Mouse (Mus musculus): ENCODE results near the gene Zfp58. TPM values are rescaled to one million over a fixed set of nuclear protein-coding genes. Genes with fewer than 3 reads are reported as not detected.
A peak's percentile ranks its signal among the peaks of the same experiment; 100 is the strongest.

Zfp58 gene
- polyA plus RNA-seq, 1 experiment from 2014 or later: 16.1 TPM

- peak overlapping the region; percentile 59 for H3K9ac ChIP-seq
- no peaks in the 10 kb centered on the region for H3K27me3 ChIP-seq
- peak overlapping the region; percentile 79 for H3K4me2 ChIP-seq
- H3K4me3 ChIP-seq (replicated peaks): peak overlapping the region; percentile 65
- peak; percentile 65 for ATAC-seq (replicated peaks; ENCODE audit: low FRiP score)
- WGBS: 8% methylated on average over 3 of the region's 3 CpGs
- 0 out of 2 replicates have a peak, but pooled peaks cover 6% of the 10 kb centered on the region for H3K4me1 ChIP-seq
- H3K9me3 ChIP-seq (replicated peaks): no peaks in the 10 kb centered on the region
- H3K36me3 ChIP-seq: peaks cover 13% of the 10 kb centered on the region
- H3K27ac ChIP-seq: peak overlapping the region; percentile 66
Observed at GRCm38 (mm10) chr13:67452021-67452309, 48.4 kb downstream of the Zfp58 start.

GRCm38 (mm10) chr13:67451172-67452020, 49.0 kb downstream of the Zfp58 start, which contains the start of gene Zfp874a:
Gene Zfp874a (minus strand): TSS chr13:67451624.
- Histone ChIP-seq H3K4me1 (0 out of 2 replicates have a peak, but pooled peaks cover 6% of the 10 kb centered on the region), H3K27me3 (no peaks in the 10 kb centered on the region), H3K9me3 (replicated peaks) (no peaks in the 10 kb centered on the region), H3K27ac (peak within 1 kb of the TSS; percentile 66), H3K4me3 (replicated peaks) (peak within 1 kb of the TSS; percentile 65), H3K36me3 (peaks cover 19% of the 10 kb centered on the region), H3K9ac (peak within 1 kb of the TSS; percentile 59), H3K4me2 (peak within 1 kb of the TSS; percentile 79)
- peak; percentile 98 for ATAC-seq (replicated peaks; ENCODE audit: low FRiP score)
- whole genome bisulfite sequencing: 1% methylated on average over 20 of the region's 20 CpGs

Other genes starting within 250 kb of the Zfp58 start
- 2.1 TPM in 2 replicates for gene Zfp458, start 222.1 kb downstream of the Zfp58 start, polyA plus RNA-seq (2015; fragmentation: Nextera tagmentation; extraction: Ambion mirVana)
- 0.39 and 1.00 TPM in 2 replicates for gene Zfp457, start 194.1 kb downstream of the Zfp58 start, polyA plus RNA-seq (2015; fragmentation: Nextera tagmentation; extraction: Ambion mirVana)
- gene Zfp595, start 168.0 kb downstream of the Zfp58 start, polyA plus RNA-seq (2015; fragmentation: Nextera tagmentation; extraction: Ambion mirVana): 2.2 and 2.5 TPM in 2 replicates
- gene Gm28044, start 140.0 kb downstream of the Zfp58 start, polyA plus RNA-seq (2015; fragmentation: Nextera tagmentation; extraction: Ambion mirVana): 0.47 TPM in 1 of 2 replicates, not detected in the other
- gene Zfp953, start 139.9 kb downstream of the Zfp58 start, polyA plus RNA-seq (2015; fragmentation: Nextera tagmentation; extraction: Ambion mirVana): 1.5 TPM in 2 replicates
- 0.21 and 0.50 TPM in 2 replicates for gene Gm28041, start 124.8 kb downstream of the Zfp58 start, polyA plus RNA-seq (2015; fragmentation: Nextera tagmentation; extraction: Ambion mirVana)
- 1.5 TPM in 2 replicates for gene Zfp456, start 124.7 kb downstream of the Zfp58 start, polyA plus RNA-seq (2015; fragmentation: Nextera tagmentation; extraction: Ambion mirVana)
- gene Zfp429, start 100.7 kb downstream of the Zfp58 start, polyA plus RNA-seq (2015; fragmentation: Nextera tagmentation; extraction: Ambion mirVana): 5.6 and 6.7 TPM in 2 replicates
- 1.0 and 1.1 TPM in 2 replicates for gene Zfp459, start 79.1 kb downstream of the Zfp58 start, polyA plus RNA-seq (2015; fragmentation: Nextera tagmentation; extraction: Ambion mirVana)
- 8.9 and 9.9 TPM in 2 replicates for gene Zfp874a, start 48.9 kb downstream of the Zfp58 start, polyA plus RNA-seq (2015; fragmentation: Nextera tagmentation; extraction: Ambion mirVana)
- 2.4 and 2.8 TPM in 2 replicates for gene Zfp874b, start 16.3 kb downstream of the Zfp58 start, polyA plus RNA-seq (2015; fragmentation: Nextera tagmentation; extraction: Ambion mirVana)
- not detected in 2 replicates for gene Gm26965, start 25.6 kb upstream of the Zfp58 start, polyA plus RNA-seq (2015; fragmentation: Nextera tagmentation; extraction: Ambion mirVana)
- gene Zfp87, start 25.6 kb upstream of the Zfp58 start, polyA plus RNA-seq (2015; fragmentation: Nextera tagmentation; extraction: Ambion mirVana): 25.6 and 26.1 TPM in 2 replicates
- 13.8 and 14.0 TPM in 2 replicates for gene Zfp748, start 53.3 kb upstream of the Zfp58 start, polyA plus RNA-seq (2015; fragmentation: Nextera tagmentation; extraction: Ambion mirVana)
- 4.3 and 4.4 TPM in 2 replicates for gene Zfp729b, start 109.2 kb upstream of the Zfp58 start, polyA plus RNA-seq (2015; fragmentation: Nextera tagmentation; extraction: Ambion mirVana)
- 0.22 TPM in 1 of 2 replicates, not detected in the other for gene Gm49345, start 137.2 kb upstream of the Zfp58 start, polyA plus RNA-seq (2015; fragmentation: Nextera tagmentation; extraction: Ambion mirVana)
- 2.8 and 3.8 TPM in 2 replicates for gene Zfp729a, start 137.2 kb upstream of the Zfp58 start, polyA plus RNA-seq (2015; fragmentation: Nextera tagmentation; extraction: Ambion mirVana)
- 11.5 and 12.8 TPM in 2 replicates for gene Zfp738, start 186.5 kb upstream of the Zfp58 start, polyA plus RNA-seq (2015; fragmentation: Nextera tagmentation; extraction: Ambion mirVana)
- 7.2 and 8.2 TPM in 2 replicates for gene Zfp65, start 228.6 kb upstream of the Zfp58 start, polyA plus RNA-seq (2015; fragmentation: Nextera tagmentation; extraction: Ambion mirVana)

Data from kidney, embryonic 15.5 days (tissue).